Mouse (Mus musculus) urinary bladder, postnatal 10 days (tissue): Measurements from ENCODE around the gene Col5a1.

Experiments
- DNase-seq: peaks from one replicate; pipeline ENCODE4 v3.0.0; 2022; ENCODE audit warnings: low spot score

The Col5a1 gene

DNA sequence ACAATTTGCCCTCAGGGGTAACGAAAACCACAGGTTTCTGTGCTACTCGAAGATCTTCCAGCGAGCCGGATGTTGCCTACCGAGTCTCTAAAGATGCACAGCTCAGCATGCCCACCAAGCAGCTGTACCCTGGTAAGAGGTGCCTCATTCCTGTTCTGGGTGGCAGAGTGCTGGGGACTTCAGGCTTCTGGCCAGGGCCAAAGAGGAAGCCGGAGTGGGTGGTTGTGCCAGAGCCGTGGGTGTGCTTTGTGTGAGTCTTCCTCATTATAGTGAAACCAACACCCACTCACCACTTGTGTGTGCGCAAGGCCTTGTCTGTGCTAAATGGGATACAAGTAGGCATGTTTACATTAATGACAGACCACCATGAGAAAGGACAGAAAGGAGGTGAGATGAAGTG is 35.8 kb downstream of the Col5a1 start:
- no peak for DNase-seq

GRCm38 (mm10) chr2:27923718-27924117 is 37.5 kb downstream of the Col5a1 start:
- DNase-seq: no peak

DNA sequence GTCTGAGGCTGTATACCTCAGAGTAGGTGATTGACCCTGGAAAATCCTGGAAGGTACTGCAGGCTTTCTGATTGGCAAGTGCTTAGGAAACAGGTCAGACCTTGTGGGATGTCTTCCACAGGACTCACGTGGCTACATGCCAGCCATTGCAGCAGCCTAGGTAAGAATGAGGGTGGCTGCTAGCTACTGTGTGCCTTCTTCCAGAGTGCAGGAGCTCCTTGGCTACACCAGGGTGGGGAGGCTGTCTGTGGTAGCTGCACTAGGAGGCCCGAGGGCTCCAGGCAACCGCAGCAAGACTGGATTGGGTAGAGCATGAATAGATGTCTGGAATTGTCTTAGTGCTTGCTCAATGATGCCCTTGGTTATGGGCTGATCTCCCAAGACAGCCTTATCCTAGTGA is 38.2 kb downstream of the Col5a1 start:
- no peak for DNase-seq

DNA sequence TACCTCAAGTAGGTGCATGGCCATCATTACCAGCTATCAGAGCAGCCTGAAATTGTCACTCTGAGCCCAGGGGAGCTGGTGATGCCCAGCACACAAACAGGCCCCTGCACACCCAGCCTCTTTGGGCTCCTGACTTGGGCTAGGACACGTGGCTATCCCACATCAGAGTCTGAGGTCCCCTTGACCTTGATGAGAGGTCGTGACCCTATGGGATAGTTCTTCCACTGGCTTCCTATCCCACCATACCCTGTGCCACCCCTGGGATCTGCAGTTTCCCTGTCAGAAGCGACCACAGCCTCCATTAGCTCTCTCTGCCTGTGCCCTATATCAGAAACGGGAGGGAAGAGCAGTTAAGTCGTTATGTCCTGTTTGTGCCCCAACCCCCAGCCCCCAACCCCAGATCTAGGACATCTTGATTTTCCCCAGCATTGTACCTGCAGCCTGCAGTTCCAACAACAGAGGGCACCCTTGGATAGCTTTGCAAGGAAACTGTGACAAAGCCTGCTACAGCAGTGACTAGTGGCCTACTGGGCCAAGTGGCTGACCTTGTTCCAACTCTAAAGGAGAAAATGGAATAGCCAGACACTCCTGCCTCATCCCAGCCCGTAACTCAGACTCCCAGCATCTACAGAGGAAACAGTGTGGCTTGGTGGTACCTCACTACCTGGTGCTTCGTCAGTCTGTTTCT is 40.4 kb downstream of the Col5a1 start:
- DNase-seq: no peak

DNA sequence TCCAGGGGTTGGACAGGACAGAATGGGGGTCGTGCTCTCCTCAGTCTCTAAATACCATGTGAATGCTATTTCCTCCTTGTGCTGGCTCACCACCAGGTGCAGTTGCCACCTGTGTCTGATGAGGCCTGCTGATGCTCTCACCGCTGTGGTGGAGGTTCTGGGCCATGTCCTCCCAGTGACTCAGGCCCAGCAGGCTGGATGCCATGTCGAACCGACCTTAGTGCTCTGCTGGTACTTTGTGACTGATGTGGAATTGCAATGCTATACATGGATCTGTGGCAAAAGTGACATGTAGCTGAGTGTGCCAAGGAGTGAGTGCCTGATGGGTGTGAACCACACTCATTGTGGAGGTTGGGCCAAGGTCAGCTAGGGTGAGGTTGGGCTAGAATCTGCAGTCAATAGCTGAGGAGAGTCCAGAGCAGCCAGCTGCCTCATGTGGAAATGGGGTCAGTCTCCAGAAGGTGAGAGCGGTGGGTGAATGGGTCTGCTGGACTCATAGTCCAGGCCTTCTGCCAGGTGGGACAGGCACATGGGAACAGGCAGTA is 44.3 kb downstream of the Col5a1 start:
- DNase-seq: no peak

DNA sequence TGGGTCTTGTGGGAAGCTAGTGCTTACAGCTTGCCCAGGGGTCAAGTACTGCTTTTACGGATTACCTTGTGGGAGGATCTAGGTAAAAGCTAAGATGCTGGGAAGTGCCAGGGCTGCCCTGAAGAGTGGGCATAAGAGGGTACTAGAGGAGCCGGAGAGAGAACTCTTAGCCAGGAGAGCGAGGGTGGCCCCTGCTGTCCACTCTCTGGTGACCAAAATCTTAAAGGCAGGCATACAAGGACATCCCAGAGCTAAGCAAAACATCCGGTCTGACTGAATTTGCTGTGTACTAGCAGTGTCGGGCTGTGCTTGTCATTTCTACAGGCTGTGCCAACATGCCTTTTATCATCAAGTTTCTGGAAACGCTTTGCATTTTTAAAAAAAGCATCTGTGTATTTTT is 44.9 kb downstream of the Col5a1 start:
- DNase-seq: no peak

- DNase-seq: no peak
Measured at GRCm38 (mm10) chr2:27931971-27932370, 45.7 kb downstream of the Col5a1 start.

DNA sequence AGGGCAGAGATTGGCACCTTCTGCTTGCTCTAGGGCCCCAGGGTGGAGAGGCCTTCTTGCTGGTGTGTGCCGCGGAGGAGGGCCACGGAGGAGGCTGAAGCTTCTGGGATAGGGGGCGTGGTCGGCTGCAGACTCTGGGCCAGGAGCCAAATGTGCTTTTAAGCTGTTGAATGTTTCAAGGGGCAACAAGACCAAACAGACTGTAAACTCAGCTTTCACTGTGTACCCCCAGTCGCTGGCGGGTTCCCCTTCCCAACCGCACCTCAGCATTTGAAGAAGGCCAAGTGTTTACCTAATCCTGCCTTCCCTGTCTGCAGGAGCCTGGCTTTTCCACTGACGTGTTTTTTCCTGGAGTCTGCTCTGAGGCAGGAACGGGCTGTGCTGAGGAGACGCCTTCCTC is 48.0 kb downstream of the Col5a1 start:
- DNase-seq: no peak

- no peak for DNase-seq
Measured at GRCm38 (mm10) chr2:27934831-27935230, 48.6 kb downstream of the Col5a1 start.

- no peak for DNase-seq
Measured at GRCm38 (mm10) chr2:27935441-27935840, 49.2 kb downstream of the Col5a1 start.

DNA sequence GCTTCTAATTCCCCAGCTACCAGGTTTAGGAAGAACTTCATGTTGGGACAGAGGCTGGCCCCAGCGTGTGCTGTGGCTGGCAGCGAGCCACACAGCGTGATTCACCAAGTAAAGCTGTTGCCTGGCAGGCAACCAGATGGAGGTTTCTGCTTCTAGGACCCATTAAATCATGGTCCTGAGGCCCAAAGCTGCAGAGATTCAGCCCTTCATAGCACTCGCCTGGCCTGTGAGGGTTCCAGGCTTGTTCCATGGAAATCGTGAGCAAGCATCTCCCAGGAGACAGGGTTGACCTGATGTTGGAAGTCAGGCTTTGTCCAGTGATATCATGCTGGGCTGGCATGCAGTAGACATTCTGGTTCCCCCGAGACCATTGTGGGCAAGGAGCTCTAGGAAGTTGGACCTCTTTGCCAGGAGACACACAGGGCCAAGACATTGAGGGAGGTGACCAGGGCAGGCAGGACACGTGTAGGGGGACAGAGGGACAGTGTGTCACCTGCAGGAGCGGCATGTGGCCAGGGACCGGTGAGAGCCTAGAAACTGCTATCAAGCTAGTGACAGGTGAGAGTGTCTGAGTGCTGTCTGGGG is 50.5 kb downstream of the Col5a1 start:
- DNase-seq: peak; percentile 25

DNA sequence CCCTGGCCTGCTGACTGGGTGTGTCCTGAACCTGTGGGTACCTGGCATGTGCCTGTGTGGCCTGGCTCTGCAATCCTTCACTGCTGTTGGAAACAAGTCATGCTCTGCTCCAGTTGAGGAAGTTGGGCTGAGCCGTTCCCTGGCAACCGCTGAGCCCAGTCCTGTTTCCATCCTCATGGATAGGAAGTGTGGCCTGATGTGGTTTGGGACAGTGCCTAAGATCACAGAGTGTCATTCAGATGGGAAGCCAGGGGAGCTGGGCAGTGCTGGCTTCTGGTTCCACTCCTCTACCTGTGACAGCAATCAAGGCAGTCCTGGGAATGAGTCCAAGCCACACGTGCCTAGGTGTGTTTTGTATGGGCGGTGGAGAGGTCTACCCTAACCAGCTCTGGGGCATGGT is 53.2 kb downstream of the Col5a1 start:
- DNase-seq: no peak

DNA sequence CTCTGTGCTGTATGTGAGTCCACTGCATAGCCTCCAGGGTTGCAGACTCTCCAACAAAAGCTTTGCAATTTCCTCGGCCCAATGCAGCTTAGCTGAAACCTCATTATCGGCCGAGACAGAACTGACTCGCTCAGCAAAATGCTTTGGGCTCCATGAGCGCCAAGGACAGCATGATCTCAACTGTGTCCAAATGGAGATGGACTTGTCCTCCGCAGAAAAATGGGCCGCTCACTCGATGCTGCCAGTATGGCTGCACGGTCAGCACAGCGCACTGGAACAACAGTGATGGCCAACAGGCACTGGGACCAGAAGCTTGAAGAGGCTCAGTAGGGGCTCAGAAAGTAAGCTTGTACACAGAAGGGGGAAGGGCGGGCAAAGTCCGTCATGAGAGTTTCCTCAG is 53.9 kb downstream of the Col5a1 start:
- DNase-seq: no peak

- DNase-seq: no peak
Measured at GRCm38 (mm10) chr2:27947252-27947651, 61.0 kb downstream of the Col5a1 start.

DNA sequence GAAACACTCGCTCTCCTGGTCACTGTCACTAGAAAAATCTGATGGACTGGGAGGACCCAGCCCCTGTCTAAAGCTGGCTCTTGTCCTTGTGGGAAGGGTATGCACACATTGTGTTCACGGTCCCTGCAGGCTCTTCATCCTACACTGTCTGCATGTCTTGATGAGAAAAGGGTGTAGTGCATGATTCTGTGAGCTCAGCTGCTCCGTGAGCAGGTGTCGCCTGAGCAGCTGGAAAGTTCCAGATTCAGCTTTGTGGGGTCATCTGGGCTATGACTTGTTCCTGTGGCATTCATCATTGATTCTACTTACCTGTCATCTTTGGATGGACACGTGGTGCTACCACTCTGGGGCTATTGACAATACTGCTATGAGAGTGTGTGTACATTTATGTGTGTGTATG is 61.7 kb downstream of the Col5a1 start:
- no peak for DNase-seq

- no peak for DNase-seq
Measured at GRCm38 (mm10) chr2:27953866-27954265, 67.6 kb downstream of the Col5a1 start.

- no peak for DNase-seq
Measured at GRCm38 (mm10) chr2:27954924-27955323, 68.7 kb downstream of the Col5a1 start.

- no peak for DNase-seq
Measured at GRCm38 (mm10) chr2:27956751-27957150, 70.5 kb downstream of the Col5a1 start.

- DNase-seq: no peak
Measured at GRCm38 (mm10) chr2:27957184-27957583, 71.0 kb downstream of the Col5a1 start.

GRCm38 (mm10) chr2:27959275-27959674 is 73.0 kb downstream of the Col5a1 start:
- no peak for DNase-seq

- DNase-seq: no peak
Measured at GRCm38 (mm10) chr2:27961190-27961589, 75.0 kb downstream of the Col5a1 start.

DNA sequence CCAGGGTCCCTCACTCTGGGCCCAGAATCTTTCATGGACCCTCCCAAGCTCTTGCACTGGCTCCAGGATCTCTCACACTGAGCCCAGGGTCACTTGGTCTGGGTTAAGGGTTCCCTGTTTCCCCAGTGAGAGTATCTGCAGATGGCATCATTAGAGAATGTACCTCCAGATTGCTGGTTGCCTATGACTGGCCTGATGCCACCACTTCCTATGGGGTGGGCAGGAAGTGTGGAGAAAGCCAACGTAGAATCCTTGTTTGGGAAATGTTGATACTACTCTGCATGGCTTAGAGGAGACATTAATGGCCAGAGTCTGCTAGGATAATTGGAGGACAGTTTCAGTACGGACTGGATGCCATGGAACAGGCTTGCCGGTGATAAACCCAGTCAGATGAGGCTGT is 76.2 kb downstream of the Col5a1 start:
- no peak for DNase-seq

DNA sequence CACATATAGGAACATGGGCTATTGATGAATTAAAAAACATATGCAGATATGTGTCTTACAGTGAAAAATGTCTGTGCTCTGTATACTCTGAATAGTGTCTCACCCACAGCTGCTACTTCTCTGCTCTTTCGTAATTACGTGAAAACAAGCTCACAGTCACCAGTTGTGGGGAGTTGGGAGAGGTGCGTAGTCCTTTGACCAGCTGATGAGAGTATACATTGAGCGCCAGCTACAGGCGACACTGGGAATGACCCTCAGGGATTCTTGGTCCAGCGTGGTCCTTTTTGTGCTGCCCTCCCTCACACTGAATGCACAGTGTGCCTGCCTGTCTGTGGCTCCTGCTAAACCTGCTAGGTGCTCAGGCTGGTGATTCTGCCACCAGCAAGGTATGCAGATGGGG is 82.9 kb downstream of the Col5a1 start:
- DNase-seq: no peak

DNA sequence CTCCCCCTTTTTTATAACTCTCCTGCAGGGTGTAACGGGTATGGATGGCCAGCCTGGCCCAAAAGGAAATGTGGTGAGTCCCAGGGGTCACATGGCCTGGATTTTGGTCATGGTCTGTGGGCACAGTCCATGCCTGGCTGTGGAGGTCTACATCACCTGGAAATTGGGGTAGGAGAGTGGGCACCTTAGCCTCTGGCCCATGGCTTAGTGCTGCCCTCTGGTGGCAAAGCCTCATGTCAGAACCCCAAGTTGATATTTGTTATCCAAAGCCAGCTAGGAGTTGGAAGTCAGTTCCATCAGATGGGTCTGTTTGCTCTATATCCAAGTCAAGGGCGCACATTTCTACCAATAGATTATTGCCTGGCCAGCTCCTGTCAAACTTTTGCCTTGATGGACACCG is 87.6 kb downstream of the Col5a1 start:
- peak; percentile 24 for DNase-seq
